Mouse (Mus musculus) left cerebral cortex, postnatal 36 days (tissue): ENCODE results near the gene Coa3. TPM values are rescaled to one million over a fixed set of nuclear protein-coding genes. Genes with fewer than 3 reads are reported as not detected.
"Not testable (repeated sequence)": the region's sequence is repeated elsewhere in the genome, so short reads cannot be mapped to it uniquely, and the experiment has no call there.

Experiments used
- DNase-seq, 2 experiments: peaks; one replicate each; pipeline ENCODE4 v3.0.0; 2021 to 2022; ENCODE audit warnings: low spot score in 2 of 2, mixed read lengths in 1 of 2
- intact Hi-C: fragments of 180-260 bp; cut with DNase I; formaldehyde crosslinking; loops from one replicate; pipeline ENCODE4 v1.15.1; 2025
- total RNA-seq, 2 experiments: library from RNA; stranded (reverse); gene quantifications; 2 replicates each; pipeline ENCODE4 v1.2.3; 2021

Gene Coa3
- total RNA-seq = 100 to 1,000 TPM in 1 of 2 experiments, 10 to 100 TPM in 1; 97.7 to 112 TPM

- peak; percentile 84 to 86 for DNase-seq
- intact Hi-C loops = no loop called here
Observed at GRCm38 (mm10) chr11:101278223-101279192, at the start of gene Coa3, which contains the start of gene Cntd1. Coa3 (minus strand) TSS chr11:101279114. Cntd1 (plus strand) TSS chr11:101279012.

- no peak for DNase-seq
- intact Hi-C loops = no loop called here
Observed at GRCm38 (mm10) chr11:101327311-101327710, 48.4 kb upstream of the Coa3 start.

GRCm38 (mm10) chr11:101326147-101326546, 47.2 kb upstream of the Coa3 start:
- intact Hi-C loops = no loop called here
- no peak for DNase-seq

- intact Hi-C loops, DNase-seq: not testable (repeated sequence)
Observed at GRCm38 (mm10) chr11:101325201-101325600, 46.3 kb upstream of the Coa3 start.

GRCm38 (mm10) chr11:101324763-101325162, 45.8 kb upstream of the Coa3 start, which contains the start of gene Aoc2:
Aoc2 (plus strand) TSS chr11:101325063.
- intact Hi-C loops = no loop called here
- no peak for DNase-seq

GRCm38 (mm10) chr11:101323609-101324008, 44.7 kb upstream of the Coa3 start:
- peak; percentile 52 to 59 for DNase-seq
- intact Hi-C loops = loop anchor here (2.0 kb wide), 1 partner anchor 71 kb away; no protein-coding TSS in a partner anchor

GRCm38 (mm10) chr11:101316501-101316917, 37.6 kb upstream of the Coa3 start:
- DNase-seq = no peak
- intact Hi-C loops = no loop called here

GRCm38 (mm10) chr11:101315665-101316500, 37.0 kb upstream of the Coa3 start, which contains the start of gene Psme3:
Psme3 (plus strand) TSS chr11:101316213.
- DNase-seq = peak; percentile 95 to 96
- intact Hi-C loops = no loop called here

GRCm38 (mm10) chr11:101315082-101315650, 36.3 kb upstream of the Coa3 start:
- intact Hi-C loops = no loop called here
- DNase-seq = no peak

- intact Hi-C loops = no loop called here
Observed at GRCm38 (mm10) chr11:101314567-101314966, 35.7 kb upstream of the Coa3 start.

GRCm38 (mm10) chr11:101312150-101312549, 33.2 kb upstream of the Coa3 start:
- intact Hi-C loops = no loop called here
- no peak for DNase-seq

More at GRCm38 (mm10) chr11:101314567-101314966, 35.7 kb upstream of the Coa3 start:
- DNase-seq = no peak

GRCm38 (mm10) chr11:101311083-101311482, 32.2 kb upstream of the Coa3 start:
- no peak for DNase-seq
- intact Hi-C loops = no loop called here

- DNase-seq = no peak
- intact Hi-C loops = no loop called here
Observed at GRCm38 (mm10) chr11:101307744-101308143, 28.8 kb upstream of the Coa3 start.

- intact Hi-C loops = loop anchor here (2.0 to 5.0 kb wide), 2 partner anchors 50 to 89 kb away; partner anchors contain the start of gene Vps25
- DNase-seq = peak; percentile 94
Observed at GRCm38 (mm10) chr11:101302004-101302798, 23.3 kb upstream of the Coa3 start, which contains the start of gene Becn1. Becn1 (minus strand) TSS chr11:101302286.

- intact Hi-C loops = loop anchor here (2.0 to 5.0 kb wide), 2 partner anchors 49 to 89 kb away; partner anchors contain the start of gene Vps25
- DNase-seq = no peak
Observed at GRCm38 (mm10) chr11:101301299-101302003, 22.5 kb upstream of the Coa3 start.

GRCm38 (mm10) chr11:101300881-101301280, 22.0 kb upstream of the Coa3 start:
- no peak for DNase-seq
- intact Hi-C loops = loop anchor here (5.0 kb wide), 1 partner anchor 49 kb away; the partner anchor contains the start of gene Vps25

GRCm38 (mm10) chr11:101295191-101295590, 16.3 kb upstream of the Coa3 start:
- DNase-seq = no peak
- intact Hi-C loops = no loop called here

GRCm38 (mm10) chr11:101291231-101291630, 12.3 kb upstream of the Coa3 start:
- DNase-seq = no peak
- intact Hi-C loops = no loop called here
